Mouse (Mus musculus) cerebral cortex, adult 2 months (tissue): ENCODE results near the gene Retsat.

Source experiments
- WGBS: fragments of 180-500 bp; shearing (Covaris S2); methylation state at CpG from one replicate; pipeline ENCODE4 v1.1.7; 2018; 5-methylcytosine and 5-hydroxymethylcytosine counted together

Retsat gene

DNA sequence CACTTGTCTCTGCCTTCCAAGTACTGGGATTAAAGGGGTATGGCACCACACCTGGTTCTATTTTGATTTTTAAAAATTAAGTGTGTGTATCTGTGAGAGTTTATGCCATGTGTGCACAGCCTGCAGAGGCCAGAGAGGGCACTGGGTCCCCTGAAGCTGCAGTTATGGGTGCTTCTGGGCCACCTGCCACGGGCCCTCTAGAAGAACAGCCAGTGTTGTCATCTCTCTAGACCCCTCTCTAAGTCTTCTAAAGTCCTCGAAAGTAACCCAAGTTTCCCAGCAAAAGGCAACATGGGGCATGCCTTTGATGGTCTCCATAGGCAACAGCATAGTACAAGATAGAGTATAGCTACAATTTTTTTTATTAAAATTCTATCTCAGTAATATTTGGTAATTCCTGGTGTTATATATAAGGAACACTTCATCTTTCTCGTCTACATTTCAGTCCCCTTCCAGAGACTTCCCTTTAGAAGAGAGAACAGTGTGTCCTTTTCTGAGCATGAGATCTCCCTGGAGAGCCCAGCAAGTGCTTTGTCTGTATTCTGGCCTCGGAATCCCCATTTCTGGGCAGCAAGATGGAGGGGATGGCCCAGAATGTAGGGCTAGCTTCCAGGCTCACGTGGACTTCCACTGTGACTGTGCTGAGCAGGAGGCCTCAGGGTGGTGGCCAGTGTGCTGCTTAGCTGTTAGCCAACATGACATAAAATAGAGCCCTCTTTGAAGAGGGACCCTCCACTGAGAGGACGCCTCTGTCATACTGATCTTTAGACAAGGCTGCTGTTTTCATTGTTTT is 5.1 kb upstream of the Retsat start:
- 71% methylated on average over 6 of the region's 6 CpGs for WGBS

DNA sequence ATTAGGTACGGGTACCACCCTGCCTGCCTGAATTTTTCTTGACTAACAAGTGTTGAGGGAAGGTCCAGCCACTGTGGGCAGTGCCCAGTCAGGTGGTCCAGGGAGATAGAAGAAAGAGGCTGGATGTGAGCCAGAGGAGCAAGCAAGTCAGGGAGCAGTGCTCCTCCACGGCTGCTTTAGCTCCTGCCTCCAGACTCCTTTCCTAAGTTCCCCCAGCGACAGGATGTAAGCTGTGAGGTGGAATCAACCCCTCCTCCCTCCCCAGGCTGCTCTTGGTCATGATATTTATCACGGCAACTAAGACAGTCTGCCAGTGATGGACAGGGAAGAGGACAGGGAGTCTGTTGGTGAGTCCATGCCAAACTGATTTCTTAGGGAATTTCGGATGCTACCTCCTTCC is 4.4 kb upstream of the Retsat start:
- 60% methylated on average over 5 of the region's 5 CpGs for WGBS

DNA sequence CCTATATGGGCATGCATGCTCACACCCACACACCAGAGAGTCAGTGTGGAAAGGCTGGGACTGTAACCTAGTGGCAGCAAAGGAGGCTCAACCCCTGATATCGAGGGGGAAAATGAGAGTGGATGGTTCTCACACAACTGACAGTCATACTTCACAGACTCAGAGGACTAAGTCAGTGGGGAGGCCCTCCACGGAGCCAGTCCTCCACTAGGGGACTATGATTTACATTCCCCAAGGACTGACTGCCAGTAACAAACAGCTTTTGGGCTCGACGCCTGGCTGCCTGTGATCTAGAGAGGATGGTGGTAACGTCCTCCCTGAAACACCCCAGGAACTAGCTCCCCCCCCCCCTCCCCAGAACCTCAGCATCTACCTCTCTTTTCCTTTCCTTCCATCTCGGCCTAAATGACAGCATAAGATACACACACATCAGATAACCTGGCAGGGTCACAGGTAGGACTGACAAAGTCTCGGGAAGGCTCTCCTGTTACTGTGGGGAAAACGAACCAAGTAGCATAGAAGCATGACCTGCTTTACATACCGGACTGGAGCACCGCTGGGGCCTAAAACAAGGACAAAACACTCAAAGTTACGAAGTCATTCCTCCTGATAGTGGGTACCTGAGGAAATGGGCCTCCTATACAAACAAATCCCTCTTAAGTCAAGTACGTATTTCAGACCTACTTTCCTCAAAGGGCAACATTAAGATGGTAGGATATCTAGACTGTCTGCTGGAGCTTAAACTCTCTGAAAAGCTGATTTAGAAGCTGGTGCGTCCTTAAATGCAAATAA is 996 bp upstream of the Retsat start:
- 24% methylated on average over 13 of the region's 13 CpGs for WGBS

DNA sequence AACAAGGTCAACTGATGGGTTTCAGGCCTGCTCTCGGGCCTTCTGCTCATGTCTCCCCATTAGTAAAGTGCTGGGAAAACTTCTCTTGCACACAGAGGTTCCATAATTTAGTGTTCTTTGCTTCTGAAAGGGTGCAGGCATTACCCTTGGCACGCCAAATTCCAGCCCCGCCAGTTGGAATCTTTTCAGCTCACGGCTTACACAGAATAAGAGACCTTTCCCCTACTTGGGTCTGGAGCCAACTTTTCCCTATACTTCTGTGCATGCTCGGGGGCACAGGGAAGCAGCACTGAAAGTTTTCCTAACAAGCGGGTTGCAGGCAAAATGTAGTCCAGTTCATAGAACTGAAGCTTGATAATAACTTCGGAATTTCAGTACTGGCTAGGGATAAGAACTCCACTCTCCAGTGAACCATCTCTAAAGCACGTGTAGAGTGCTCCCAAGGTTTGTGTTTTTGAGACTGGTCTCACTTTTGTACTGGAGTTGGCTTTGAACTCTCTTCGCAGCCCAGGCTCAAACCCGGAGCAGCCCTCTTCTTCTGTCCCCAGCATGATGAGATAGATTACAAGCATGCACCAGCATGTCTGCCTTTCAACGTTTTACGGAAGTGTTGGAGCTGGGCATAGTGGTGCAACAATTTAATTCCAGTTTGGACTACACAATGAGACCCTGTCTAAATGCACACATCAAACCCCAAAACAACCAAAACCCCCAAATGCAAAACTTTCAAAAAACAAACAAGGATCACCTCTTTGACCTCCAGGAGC is 699 bp downstream of the Retsat start:
- 26% methylated on average over 12 of the region's 12 CpGs for WGBS

DNA sequence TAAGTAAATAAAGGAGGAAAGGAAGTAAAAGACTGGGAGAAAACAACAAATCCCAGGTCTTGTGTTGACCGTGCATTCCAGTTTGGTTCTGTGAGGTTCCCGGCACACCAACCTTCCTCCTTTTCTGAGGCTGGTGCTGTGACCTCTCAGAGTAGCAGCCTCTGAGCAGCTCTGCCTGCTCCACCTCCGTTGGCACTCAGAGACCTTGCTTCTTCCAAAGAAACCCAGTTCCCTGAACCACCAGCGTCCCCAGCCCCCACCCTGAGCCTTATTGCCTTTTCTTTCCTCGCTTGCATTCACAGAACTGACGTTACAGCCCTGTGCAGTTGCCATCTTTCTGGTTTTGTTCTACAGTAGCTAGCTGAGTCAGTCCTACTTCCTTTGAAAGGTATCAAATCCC is 1.9 kb downstream of the Retsat start:
- WGBS: 73% methylated on average over 6 of the region's 6 CpGs

DNA sequence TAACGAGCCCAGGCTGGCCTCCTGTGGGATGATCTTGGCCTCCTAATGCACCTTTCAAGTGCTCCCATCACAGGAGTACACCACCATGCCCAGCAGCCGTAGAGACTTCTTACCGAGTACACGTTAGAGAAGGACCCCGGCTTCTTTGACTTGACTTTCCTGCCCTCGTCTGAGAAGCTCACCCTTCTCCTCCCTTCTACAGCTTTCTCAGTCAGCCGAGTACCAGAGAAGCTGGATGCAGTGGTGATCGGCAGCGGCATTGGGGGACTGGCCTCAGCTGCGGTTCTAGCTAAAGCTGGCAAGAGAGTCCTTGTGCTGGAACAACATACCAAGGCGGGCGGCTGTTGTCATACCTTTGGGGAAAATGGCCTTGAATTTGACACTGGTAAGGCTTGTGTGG is 2.5 kb downstream of the Retsat start:
- WGBS: 87% methylated on average over 12 of the region's 12 CpGs

DNA sequence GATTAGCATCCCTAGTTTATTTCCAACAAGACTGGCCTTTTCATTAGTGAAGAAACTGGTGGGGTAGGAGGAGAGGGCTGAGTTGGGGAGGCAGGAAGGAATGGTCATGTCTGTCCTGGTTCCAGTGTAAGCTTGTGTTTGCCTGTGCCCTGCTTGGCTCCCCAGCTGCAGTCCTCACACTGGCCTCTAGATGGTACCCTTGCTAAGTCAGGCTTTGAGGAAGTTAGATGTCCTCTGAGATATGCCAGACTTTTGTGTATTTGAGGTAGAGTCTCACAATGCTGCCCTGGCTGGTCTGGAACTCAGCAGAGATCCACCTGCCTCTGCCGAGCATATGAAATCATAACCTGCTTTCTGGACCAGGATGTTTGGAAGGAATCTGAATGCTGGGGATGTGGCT is 3.5 kb downstream of the Retsat start:
- WGBS: 39% methylated on average over 1 of the region's 1 CpGs

DNA sequence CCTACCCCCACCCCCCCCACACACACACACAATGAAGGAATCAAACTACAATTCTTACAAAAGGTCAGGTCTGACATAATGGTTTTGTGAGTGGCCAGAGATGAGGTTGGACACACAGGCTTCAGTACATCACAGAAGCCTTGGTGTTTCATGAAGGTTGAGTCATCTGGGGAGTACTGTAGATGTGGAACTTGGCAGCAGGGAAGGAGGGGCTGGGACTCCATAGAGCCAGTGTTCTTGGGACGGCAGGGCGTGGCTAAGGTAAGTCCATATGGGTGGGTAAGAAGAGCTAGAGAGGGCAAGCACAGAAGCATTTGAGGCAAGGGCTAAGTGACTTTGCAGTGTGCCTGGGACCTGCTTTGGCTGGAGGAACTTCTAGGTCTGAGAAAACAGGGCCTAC is 5.8 kb downstream of the Retsat start:
- WGBS: 91% methylated on average over 2 of the region's 2 CpGs

DNA sequence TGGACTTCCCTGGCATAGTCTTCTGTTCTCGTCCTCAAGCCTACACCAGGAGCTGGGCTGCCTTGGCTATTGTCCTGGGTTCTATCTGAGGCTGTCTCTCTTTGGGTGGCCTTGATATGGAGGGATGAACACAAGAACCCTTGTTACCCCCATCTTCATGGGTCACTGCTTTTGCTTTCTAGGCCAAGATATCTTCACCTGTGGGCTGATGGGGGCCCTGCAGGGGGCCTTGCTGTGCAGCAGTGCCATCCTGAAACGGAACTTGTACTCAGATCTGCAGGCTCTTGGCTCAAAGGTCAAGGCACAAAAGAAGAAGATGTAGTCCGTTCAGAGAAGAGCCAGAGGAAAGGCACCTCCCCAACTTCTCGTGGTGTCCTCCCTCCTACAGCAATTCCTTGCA is 8.8 kb downstream of the Retsat start:
- WGBS: 81% methylated on average over 4 of the region's 4 CpGs

DNA sequence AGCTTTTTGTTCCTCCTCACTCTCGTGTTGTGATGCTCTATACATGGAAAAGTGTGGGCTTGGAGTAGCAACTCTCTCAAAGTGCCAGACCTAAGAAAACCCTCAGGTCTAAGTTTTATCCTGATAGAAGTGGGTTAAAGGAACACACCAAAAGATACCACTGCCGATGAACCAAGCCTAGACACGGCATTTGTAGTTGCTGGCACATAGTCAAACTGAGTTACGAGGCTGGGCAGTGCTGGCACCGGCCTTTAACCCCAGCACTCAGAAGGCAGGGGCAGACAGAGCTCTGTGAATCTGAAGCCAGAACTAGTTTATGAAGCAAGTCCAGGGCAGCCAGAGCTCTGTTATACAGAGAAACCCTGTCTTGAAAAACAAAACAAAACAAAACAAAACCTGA is 9.4 kb downstream of the Retsat start:
- 64% methylated on average over 5 of the region's 5 CpGs for WGBS

DNA sequence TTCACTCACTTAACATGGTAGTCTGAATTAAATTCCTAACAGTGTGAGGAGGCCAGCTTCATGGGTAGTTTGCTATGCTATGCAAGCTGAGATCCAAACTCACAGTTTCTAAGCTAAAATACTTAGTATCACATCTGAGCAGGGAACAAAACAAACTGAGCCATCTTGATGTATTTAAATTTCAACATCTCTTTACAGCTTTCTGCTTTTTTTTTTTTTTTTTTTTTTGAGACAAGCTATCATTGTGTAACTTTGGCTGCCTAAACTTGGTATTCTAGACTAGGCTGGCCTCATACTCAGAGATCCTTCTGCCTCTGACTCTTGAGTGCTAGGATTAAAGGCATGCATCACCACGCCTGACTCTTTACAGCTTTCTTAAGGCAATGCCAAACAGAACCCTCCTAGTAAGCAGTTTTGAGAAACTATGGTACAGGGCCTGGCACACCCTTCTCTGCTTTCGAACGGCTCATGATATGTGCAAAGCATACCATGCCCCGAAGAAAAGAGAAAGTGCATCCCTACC is 10.4 kb downstream of the Retsat start:
- WGBS: 86% methylated on average over 4 of the region's 4 CpGs

DNA sequence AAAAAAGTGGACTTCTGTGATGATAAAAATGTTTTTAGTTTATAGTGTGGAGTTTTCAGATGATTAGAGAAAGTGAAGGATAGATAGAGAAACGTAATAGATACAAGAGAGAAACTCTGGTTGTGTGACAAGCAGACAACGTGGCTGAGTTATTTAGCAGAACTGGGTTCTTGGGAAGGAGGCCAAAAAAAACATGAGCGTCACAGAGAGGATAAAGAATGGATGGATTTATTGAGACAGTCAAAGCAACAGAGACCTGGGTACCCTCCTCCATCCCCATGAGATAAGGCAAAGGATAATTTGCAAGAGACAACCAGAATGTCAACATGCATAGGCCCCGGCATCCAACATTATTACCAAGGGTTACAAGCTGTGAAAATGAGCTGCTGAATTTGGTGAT is 12.0 kb downstream of the Retsat start:
- WGBS: 53% methylated on average over 4 of the region's 4 CpGs

DNA sequence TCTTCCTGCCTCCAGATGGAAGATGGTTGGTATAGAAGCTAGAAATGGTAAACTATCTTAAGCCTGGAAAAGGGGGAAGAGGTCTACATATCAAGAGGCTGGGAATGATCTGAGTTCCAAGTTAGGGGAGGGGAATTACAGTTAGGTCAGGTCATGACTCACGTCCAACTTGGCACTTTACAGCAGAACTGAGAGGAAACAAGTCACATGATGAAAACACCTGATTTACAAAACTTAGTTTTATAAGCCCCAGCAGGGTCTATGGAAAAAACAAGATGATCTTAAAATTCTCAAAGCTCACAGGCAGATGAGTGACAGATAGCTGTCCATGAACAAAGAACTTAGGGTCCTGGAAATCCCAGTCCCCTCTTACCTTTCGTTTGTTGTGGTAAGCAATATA is 16.9 kb downstream of the Retsat start:
- 55% methylated on average over 2 of the region's 2 CpGs for WGBS

DNA sequence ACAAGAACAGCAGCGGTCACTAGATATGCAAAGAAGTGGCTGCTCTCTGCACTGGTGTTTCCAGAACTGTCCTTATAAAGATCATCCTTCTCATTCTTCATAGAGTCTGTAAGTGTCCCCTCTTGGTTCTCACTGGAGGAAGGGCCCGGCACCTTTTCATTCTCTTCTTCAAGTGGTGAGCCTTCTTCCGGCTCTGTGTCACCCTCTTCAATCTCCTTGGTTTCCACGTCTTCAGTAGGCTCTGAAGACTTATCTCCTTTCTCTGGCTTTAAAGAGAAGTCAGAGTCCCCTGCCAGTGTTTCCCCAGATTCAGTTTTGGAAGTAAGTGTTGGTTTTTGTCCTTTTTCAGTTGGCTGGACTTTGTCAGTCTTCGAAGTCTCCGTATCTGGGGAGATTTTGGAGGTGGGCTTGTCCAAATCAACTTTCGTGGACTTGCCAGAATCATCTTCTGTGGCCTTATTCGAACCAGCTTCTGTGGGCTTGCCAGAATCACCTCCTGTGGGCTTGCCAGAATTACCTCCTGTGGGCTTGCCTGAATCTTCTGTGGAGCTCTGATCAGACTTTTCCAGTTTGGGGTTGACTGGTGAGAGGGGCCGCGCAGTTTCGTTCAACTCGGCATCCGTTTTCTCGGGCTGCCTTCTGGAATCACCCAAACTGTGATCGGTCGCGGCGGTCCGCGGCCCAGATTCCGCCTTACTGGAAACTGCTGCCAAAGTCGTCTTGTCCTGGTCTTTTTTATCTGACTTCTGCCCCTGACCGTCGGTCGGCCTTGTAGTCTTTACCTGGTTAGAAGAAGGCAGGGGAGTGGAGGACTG is 17.5 kb downstream of the Retsat start:
- 18% methylated on average over 25 of the region's 25 CpGs for WGBS

DNA sequence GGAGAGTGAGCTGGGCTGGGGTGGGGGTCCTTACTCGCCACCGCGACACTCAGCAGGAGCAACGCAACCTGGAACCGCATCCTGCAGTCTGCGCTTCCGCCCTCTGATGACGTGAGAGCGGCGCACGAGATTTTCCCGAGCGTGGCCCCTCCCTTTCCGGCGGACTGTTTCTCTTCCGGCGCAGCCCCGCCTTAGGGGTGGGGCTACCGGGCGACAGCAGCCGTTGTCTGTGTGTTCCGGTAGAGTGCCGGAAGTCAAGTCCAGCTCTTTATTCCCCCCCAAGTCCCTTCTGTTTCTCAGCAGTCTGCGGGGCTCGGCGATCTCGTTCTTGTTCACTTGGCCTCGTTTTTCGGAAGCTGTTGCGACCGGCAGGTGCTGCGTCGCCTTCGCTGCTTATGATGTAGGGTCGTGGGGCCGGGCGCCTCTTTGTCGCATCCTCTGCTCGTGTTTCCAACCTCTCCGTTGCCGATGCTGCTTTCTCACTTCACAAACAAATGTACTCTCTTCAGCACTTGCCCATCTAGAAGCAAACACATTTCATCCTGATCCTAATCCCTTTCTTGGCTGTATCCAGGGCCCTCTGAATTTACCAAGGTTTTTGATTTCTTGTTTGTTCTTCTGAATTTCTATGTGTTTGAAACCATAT is 18.5 kb downstream of the Retsat start, which contains the start of gene Tgoln1:
TSS of gene Tgoln1 (minus strand) at position 358 of the 646 bp plus-strand sequence.
- under 1% methylated on average over 41 of the region's 41 CpGs for WGBS

DNA sequence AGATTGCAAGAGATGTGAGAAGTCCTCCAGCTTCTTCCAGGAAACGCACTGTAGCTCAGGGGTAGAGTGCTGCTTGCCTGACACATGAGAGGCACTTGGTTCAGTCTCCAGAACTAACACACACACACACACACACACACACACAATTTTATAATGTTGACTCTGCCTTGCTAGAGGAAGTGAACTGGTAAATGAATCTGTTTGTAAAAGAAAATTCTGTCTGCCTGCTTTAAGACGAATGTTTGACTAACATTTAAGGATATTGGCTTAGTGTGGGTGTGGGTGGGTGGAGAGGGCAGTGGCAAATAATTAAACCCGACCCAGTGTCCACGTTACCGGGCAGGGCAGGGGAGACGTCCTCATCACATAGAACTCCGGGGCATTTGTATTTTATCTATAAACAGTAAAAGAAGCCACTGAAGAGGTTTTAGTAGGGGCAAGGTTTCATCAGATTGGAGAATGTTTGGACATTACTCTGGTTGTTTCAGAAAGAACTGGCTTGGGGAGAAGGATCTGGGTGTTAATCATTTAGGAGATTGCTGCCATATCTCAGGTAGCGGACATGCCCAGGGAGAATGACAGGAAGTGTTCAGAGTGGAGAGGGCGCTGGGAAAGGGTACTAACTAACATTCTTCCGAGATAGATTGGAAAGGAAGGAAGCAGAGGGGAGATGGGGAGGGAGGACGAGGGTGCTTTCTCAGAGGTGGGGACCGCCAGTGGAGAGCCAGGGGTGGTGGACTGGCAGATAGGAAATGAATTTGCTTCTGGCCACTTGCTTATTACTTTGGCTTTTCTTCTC is 21.7 kb downstream of the Retsat start:
- WGBS: 61% methylated on average over 12 of the region's 12 CpGs

DNA sequence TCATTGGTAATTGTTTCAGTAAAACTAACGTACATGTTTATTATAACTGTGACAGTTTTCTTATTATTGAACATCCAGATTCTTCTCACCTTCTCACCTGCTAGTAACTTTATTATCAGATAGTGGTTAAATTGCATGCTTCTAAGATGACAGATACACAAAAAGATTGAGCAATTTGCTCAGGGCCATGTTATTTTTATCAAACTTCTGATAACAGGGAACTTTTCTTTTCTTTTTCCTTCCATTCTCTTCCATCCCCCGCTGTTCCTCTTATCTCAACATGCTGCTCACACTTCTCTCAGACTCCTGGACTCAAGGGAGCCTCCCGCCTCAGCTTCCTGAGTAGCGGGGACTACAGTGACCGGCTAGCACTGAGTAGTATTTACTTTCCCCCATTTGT is 22.6 kb downstream of the Retsat start:
- 84% methylated on average over 5 of the region's 5 CpGs for WGBS

DNA sequence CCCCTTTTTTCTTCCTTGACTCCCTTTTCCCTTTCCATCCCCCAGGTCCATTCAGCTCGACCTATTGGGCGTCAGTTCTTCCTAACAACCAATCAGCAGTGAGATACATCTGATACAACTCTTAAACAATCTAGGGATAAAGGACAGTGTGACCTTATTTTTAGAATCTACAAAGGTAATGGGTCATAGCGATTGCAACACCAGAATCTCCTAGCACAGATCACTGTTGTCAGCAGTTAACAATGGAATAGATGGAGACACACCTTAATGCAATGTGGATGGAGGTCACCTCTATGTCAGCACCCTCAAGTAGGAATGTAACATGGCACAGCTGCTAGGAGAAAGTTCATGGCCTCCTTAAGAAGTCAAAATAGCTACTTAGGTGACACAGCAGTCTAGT is 24.6 kb downstream of the Retsat start:
- 49% methylated on average over 3 of the region's 3 CpGs for WGBS

DNA sequence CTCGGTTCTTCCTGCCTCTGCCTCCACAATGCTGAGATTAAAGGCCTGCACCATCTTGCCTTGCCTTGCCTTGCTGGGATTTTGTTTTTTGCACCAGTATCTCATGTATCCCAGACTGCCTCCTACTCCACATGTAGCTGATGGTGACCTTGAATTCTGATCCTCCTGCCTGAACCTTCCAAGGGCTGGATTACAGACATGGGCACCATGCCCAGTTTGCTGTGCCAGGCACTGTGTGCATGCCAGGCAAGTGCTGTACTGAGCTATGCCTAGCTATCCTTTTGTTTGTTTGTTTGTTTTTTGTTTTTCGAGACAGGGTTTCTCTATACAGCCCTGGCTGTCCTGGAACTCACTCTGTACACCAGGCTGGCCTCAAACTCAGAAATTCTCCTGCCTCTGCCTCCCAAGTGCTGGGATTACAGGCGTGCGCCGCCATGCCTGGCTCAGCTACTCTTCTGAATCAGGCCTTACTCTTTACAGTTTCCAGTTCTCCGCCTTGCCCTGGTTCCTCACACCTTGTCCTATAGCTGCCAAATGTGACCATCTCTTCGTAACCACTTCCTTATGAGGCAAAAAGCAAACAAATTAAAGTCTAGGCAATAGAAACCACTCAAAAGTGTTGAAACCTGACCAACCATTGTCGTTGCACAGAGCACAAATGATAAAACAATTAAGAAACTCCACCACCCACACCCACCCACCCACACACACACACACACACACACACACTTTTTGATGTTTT is 25.6 kb downstream of the Retsat start:
- 87% methylated on average over 8 of the region's 8 CpGs for WGBS
